Mouse (Mus musculus) small intestine, adult 2 months (tissue): ENCODE measurements around the gene Ank.

ENCODE experiments used
- CTCF ChIP-seq: fragments of 200-500 bp; IDR thresholded peaks from 2 replicates; pipeline ENCODE4 v1.5.1; 2012; ENCODE audit warnings: low read depth, mild to moderate bottlenecking, control low read depth, inconsistent platforms, low read length, moderate library complexity, mixed read lengths; ENCODE audit not compliant: insufficient replicate concordance, insufficient read length; ENCODE audit errors: extremely low read depth
- POLR2A ChIP-seq: fragments of 200-500 bp; IDR thresholded peaks from 2 replicates; pipeline ENCODE4 v1.6.1; 2012; ENCODE audit warnings: low read depth, mild to moderate bottlenecking, control low read depth, inconsistent platforms, low read length, moderate library complexity

- TF ChIP-seq CTCF (no peak), POLR2A (no peak)
Observed at GRCm38 (mm10) chr15:27430241-27430640, 36.2 kb upstream of the Ank start.
